Comparison of ENCODE assay signal across 8 mouse cellular contexts in the genomic region with DNA sequence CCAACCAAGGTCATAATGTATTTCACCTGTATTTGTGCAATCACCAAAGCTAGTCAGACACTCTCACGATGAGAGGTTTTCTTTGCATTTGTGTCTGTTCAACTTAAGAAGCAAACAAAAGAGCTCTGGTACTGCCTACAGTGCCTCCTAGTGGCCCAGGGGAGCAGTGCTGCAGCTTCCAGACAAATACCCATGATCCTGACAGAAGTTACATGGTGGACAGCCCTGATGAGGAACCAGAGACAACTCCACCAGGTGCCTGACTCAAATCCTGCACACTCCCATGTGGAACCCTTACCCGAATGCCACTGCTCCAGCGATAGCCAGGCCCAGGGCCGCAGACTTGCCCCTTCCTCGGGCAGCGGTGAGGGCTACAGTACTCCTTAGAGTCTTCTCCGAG. TPM values are rescaled to one million over a fixed set of nuclear protein-coding genes. Genes with fewer than 3 reads are reported as not detected.
DNase-seq lines count a peak whose midpoint lies in the region; ATAC-seq and TF ChIP-seq lines count a peak whose summit lies in the region.

No protein-coding gene starts in this region.

- intact Hi-C loops in left cerebral cortex, postnatal 14 days (cut with DNase I) = no loop called here

- H3K36me3 ChIP-seq in heart, postnatal 0 days (replicated peaks; ENCODE audit: control insufficient read depth, insufficient read depth, low read length) = peaks cover 35% of the 10 kb centered on the region
- H3K36me3 ChIP-seq in midbrain, postnatal 0 days (ENCODE audit: insufficient read depth, low read length) = peaks cover 46% of the 10 kb centered on the region

- peak; percentile 51 for DNase-seq in ovary, postnatal 14 days (ENCODE audit: low spot score)
- DNase-seq in ovary, postnatal 10 days (ENCODE audit: low spot score) = no peak
- DNase-seq in cerebellum, postnatal 4 days (ENCODE audit: low spot score in 2 of 2) = peak; percentile 62 to 74
- peak; percentile 35 for DNase-seq in heart, postnatal 0 days (ENCODE audit: low spot score)
- peak; percentile 68 to 78 for DNase-seq in left cerebral cortex, postnatal 14 days (ENCODE audit: low spot score in 2 of 2)
- peak; percentile 65 for DNase-seq in midbrain, postnatal 0 days (ENCODE audit: low spot score)
- DNase-seq in thymus, postnatal 10 days (ENCODE audit: low spot score in 2 of 2) = peak; percentile 36 to 80

- no peaks in the 10 kb centered on the region for H3K4me1 ChIP-seq in heart, postnatal 0 days (ENCODE audit: control insufficient read depth, insufficient read depth)
- no peaks in the 10 kb centered on the region for H3K4me1 ChIP-seq in midbrain, postnatal 0 days (ENCODE audit: insufficient read depth, low read length)

- H3K4me2 ChIP-seq in heart, postnatal 0 days (ENCODE audit: low read depth, low read length) = no peak overlapping the region
- no peak overlapping the region for H3K4me2 ChIP-seq in midbrain, postnatal 0 days (ENCODE audit: low read depth, low read length, poor library complexity, severe bottlenecking)

- WGBS in heart, postnatal 0 days = 78% methylated on average over 7 of the region's 7 CpGs
- 82% methylated on average over 7 of the region's 7 CpGs for WGBS in midbrain, postnatal 0 days

- H3K9ac ChIP-seq in heart, postnatal 0 days (replicated peaks; ENCODE audit: low read depth, low read length) = no peak overlapping the region
- no peak overlapping the region for H3K9ac ChIP-seq in midbrain, postnatal 0 days (replicated peaks; ENCODE audit: low read length, poor library complexity, severe bottlenecking)

- H3K4me3 ChIP-seq in heart, postnatal 0 days (ENCODE audit: low read depth, low read length) = no peak overlapping the region
- no peak overlapping the region for H3K4me3 ChIP-seq in midbrain, postnatal 0 days (ENCODE audit: low read depth, low read length)

- H3K27me3 ChIP-seq in heart, postnatal 0 days (ENCODE audit: control insufficient read depth, insufficient read depth, low read length) = no peaks in the 10 kb centered on the region
- no peaks in the 10 kb centered on the region for H3K27me3 ChIP-seq in midbrain, postnatal 0 days (ENCODE audit: insufficient read depth, low read length)

- TF ChIP-seq EP300 in heart, postnatal 0 days (IDR thresholded peaks at IDR 0.05; ENCODE audit: low read depth) = no peak

- no peaks in the 10 kb centered on the region for H3K9me3 ChIP-seq in heart, postnatal 0 days (replicated peaks; ENCODE audit: control insufficient read depth, low read length)
- no peaks in the 10 kb centered on the region for H3K9me3 ChIP-seq in midbrain, postnatal 0 days (ENCODE audit: low read length)

- peak; percentile 83 for TF ChIP-seq CTCF in heart, postnatal 0 days (IDR thresholded peaks at IDR 0.05; ENCODE audit: low read depth)
- TF ChIP-seq CTCF in midbrain, postnatal 0 days (IDR thresholded peaks at IDR 0.05) = peak; percentile 86

- peak; percentile 79 for ATAC-seq in activated CD4-positive, CD25-positive, alpha-beta regulatory T cell, adult 4 months
- ATAC-seq in heart, postnatal 0 days (ENCODE audit: insufficient read depth, low read depth) = no peak
- ATAC-seq in midbrain, postnatal 0 days (ENCODE audit: low FRiP score) = no peak

- H3K27ac ChIP-seq in heart, postnatal 0 days (ENCODE audit: low read depth) = no peak overlapping the region
- no peak overlapping the region for H3K27ac ChIP-seq in midbrain, postnatal 0 days (ENCODE audit: low read depth, low read length)

RNA-seq across cellular contexts. Expression of gene Nat10, which starts 17.1 kb away (rescaled TPM):
- polyA plus RNA-seq in activated CD4-positive, CD25-positive, alpha-beta regulatory T cell, adult 4 months (2017; shearing (Covaris generic)) = 10 to 100 TPM; 26.3 to 28.3 TPM
- 17.2 and 25.6 TPM in 2 replicates for total RNA-seq in heart, postnatal 0 days (2014; rRNA removed; ENCODE audit: low replicate concordance)
- 6.9 and 7.8 TPM in 2 replicates for polyA plus RNA-seq in heart, postnatal 0 days (2015; fragmentation: Nextera tagmentation; extraction: Ambion mirVana)
- 10 to 100 TPM; 28.3 to 29.5 TPM for total RNA-seq in left cerebral cortex, postnatal 14 days (2021)
- 37.0 and 40.4 TPM in 2 replicates for total RNA-seq in midbrain, postnatal 0 days (2014; rRNA removed)
- 12.7 and 15.9 TPM in 2 replicates for polyA plus RNA-seq in midbrain, postnatal 0 days (2015; fragmentation: Nextera tagmentation; extraction: Ambion mirVana)

RNA-seq across cellular contexts. Expression of gene Caprin1, which starts 53.5 kb away (rescaled TPM):
- 100 to 1,000 TPM; 110 to 112 TPM for polyA plus RNA-seq in activated CD4-positive, CD25-positive, alpha-beta regulatory T cell, adult 4 months (2017; shearing (Covaris generic))
- 143 and 221 TPM in 2 replicates for total RNA-seq in heart, postnatal 0 days (2014; rRNA removed; ENCODE audit: low replicate concordance)
- 106 and 114 TPM in 2 replicates for polyA plus RNA-seq in heart, postnatal 0 days (2015; fragmentation: Nextera tagmentation; extraction: Ambion mirVana)
- total RNA-seq in left cerebral cortex, postnatal 14 days (2021) = 100 to 1,000 TPM; 339 to 364 TPM
- 269 and 307 TPM in 2 replicates for total RNA-seq in midbrain, postnatal 0 days (2014; rRNA removed)
- polyA plus RNA-seq in midbrain, postnatal 0 days (2015; fragmentation: Nextera tagmentation; extraction: Ambion mirVana) = 211 and 226 TPM in 2 replicates
